Mouse (Mus musculus) liver, adult 2 months (tissue): ENCODE measurements around the gene Esrra.
A peak's percentile ranks its signal among the peaks of the same experiment; 100 is the strongest.

ENCODE experiments used
- CTCF ChIP-seq: fragments of 200-500 bp; IDR thresholded peaks from 2 replicates; pipeline ENCODE4 v1.5.1; 2011; ENCODE audit warnings: low read depth, low read length, control low read depth
- POLR2A ChIP-seq: fragments of 200-500 bp; IDR thresholded peaks from 2 replicates; pipeline ENCODE4 v1.6.1; 2011; ENCODE audit warnings: low read length, control low read depth; ENCODE audit not compliant: insufficient read depth; ENCODE audit errors: extremely low read depth

DNA sequence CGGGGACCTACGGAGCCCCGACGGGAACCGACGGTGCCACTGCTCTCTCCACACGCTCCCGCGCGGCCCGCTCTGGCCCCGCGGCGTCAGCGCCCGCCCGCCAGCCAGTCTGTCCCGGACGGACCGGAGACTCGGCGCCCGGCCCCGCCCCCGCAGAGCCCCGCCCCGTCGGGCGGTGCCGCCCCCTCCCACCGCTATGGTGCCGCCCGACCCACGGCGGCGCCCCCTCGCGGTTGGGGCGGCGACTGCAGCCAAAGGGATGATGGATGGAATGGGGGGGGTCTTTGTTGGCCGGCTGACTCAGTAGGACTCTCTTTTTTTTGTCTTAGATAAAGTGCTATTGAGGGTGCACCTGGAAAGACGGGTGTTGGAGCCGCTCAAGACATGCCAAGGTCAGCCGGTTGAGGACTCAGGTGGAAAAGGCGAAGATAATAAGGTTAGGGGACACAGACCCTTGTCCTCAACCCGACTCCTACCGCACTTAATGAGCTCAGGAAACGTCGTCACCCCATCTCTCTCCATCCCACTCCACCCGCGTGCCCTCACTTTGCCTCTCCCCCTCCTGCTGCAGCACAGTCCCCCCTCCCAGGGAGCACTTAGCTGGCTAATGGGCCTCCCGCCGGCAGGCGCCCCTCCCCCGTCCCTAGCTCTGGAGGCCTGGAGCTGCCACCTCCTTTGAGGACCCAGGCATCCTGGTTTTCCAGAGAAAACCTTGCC lies 48.2 kb upstream of the Esrra start:
- TF ChIP-seq CTCF: peak; percentile 72
- peak; percentile 58; the same call in 1 of the 2 replicates for TF ChIP-seq POLR2A
